Mouse (Mus musculus): ENCODE measurements around the gene Fgf12. TPM values are rescaled to one million over a fixed set of nuclear protein-coding genes. Genes with fewer than 3 reads are reported as not detected.
A peak's percentile ranks its signal among the peaks of the same experiment; 100 is the strongest.

Fgf12 gene
- total and polyA plus RNA-seq, 2 experiments from 2014 or later, result 56.9 to 64.0 TPM

GRCm38 (mm10) chr16:28257904-28258303, 495.0 kb downstream of the Fgf12 start:
- DNase-seq (ENCODE audit: low spot score) (peak; percentile 58), ATAC-seq (ENCODE audit: low FRiP score) (no peak)
- TF ChIP-seq CTCF (IDR thresholded peaks at IDR 0.05), result no peak
- H3K4me3 ChIP-seq (ENCODE audit: low read depth, low read length), result no peak overlapping the region
- H3K36me3 ChIP-seq (ENCODE audit: insufficient read depth, low read length), result no peaks in the 10 kb centered on the region
- no peaks in the 10 kb centered on the region for H3K27me3 ChIP-seq (ENCODE audit: insufficient read depth, low read length)
- H3K4me1 ChIP-seq (ENCODE audit: insufficient read depth, low read length), result 0 out of 2 replicates have a peak, but pooled peaks cover 3% of the 10 kb centered on the region
- H3K9ac ChIP-seq (replicated peaks; ENCODE audit: low read length, poor library complexity, severe bottlenecking), result no peak overlapping the region
- H3K4me2 ChIP-seq (ENCODE audit: low read depth, low read length, poor library complexity, severe bottlenecking), result no peak overlapping the region
- WGBS, result 55% methylated on average over 5 of the region's 5 CpGs
- no peaks in the 10 kb centered on the region for H3K9me3 ChIP-seq (ENCODE audit: low read length)
- no peak overlapping the region for H3K27ac ChIP-seq (ENCODE audit: low read depth, low read length)

- DNase-seq (ENCODE audit: low spot score), result peak; percentile 36
- no peak overlapping the region for H3K9ac ChIP-seq (replicated peaks; ENCODE audit: low read length, poor library complexity, severe bottlenecking)
- no peak overlapping the region for H3K4me2 ChIP-seq (ENCODE audit: low read depth, low read length, poor library complexity, severe bottlenecking)
- no peak for ATAC-seq (ENCODE audit: low FRiP score)
- no peaks in the 10 kb centered on the region for H3K9me3 ChIP-seq (ENCODE audit: low read length)
- WGBS, result 67% methylated on average over 4 of the region's 4 CpGs
- no peaks in the 10 kb centered on the region for H3K36me3 ChIP-seq (ENCODE audit: insufficient read depth, low read length)
- H3K27ac ChIP-seq (ENCODE audit: low read depth, low read length), result no peak overlapping the region
- no peak for TF ChIP-seq CTCF (IDR thresholded peaks at IDR 0.05)
- H3K4me1 ChIP-seq (ENCODE audit: insufficient read depth, low read length), result 0 out of 2 replicates have a peak, but pooled peaks cover 3% of the 10 kb centered on the region
- H3K4me3 ChIP-seq (ENCODE audit: low read depth, low read length), result no peak overlapping the region
- no peaks in the 10 kb centered on the region for H3K27me3 ChIP-seq (ENCODE audit: insufficient read depth, low read length)
Observed at GRCm38 (mm10) chr16:28254303-28254702, 498.6 kb downstream of the Fgf12 start.

- H3K4me2 ChIP-seq (ENCODE audit: low read depth, low read length, poor library complexity, severe bottlenecking), result no peak overlapping the region
- H3K36me3 ChIP-seq (ENCODE audit: insufficient read depth, low read length), result no peaks in the 10 kb centered on the region
- ATAC-seq (ENCODE audit: low FRiP score) (no peak), DNase-seq (ENCODE audit: low spot score) (no peak)
- WGBS, result 27% methylated on average over 3 of the region's 3 CpGs
- H3K9ac ChIP-seq (replicated peaks; ENCODE audit: low read length, poor library complexity, severe bottlenecking), result no peak overlapping the region
- no peaks in the 10 kb centered on the region for H3K4me1 ChIP-seq (ENCODE audit: insufficient read depth, low read length)
- no peaks in the 10 kb centered on the region for H3K9me3 ChIP-seq (ENCODE audit: low read length)
- TF ChIP-seq CTCF (IDR thresholded peaks at IDR 0.05), result no peak
- no peak overlapping the region for H3K27ac ChIP-seq (ENCODE audit: low read depth, low read length)
- H3K4me3 ChIP-seq (ENCODE audit: low read depth, low read length), result no peak overlapping the region
- no peaks in the 10 kb centered on the region for H3K27me3 ChIP-seq (ENCODE audit: insufficient read depth, low read length)
Observed at GRCm38 (mm10) chr16:28251930-28252329, 500.9 kb downstream of the Fgf12 start.

- H3K4me1 ChIP-seq (ENCODE audit: insufficient read depth, low read length), result no peaks in the 10 kb centered on the region
- H3K9me3 ChIP-seq (ENCODE audit: low read length), result no peaks in the 10 kb centered on the region
- H3K27me3 ChIP-seq (ENCODE audit: insufficient read depth, low read length), result no peaks in the 10 kb centered on the region
- no peaks in the 10 kb centered on the region for H3K36me3 ChIP-seq (ENCODE audit: insufficient read depth, low read length)
- no peak overlapping the region for H3K27ac ChIP-seq (ENCODE audit: low read depth, low read length)
- no peak for DNase-seq (ENCODE audit: low spot score)
- no peak for ATAC-seq (ENCODE audit: low FRiP score)
- no peak overlapping the region for H3K9ac ChIP-seq (replicated peaks; ENCODE audit: low read length, poor library complexity, severe bottlenecking)
- no peak for TF ChIP-seq CTCF (IDR thresholded peaks at IDR 0.05)
- H3K4me2 ChIP-seq (ENCODE audit: low read depth, low read length, poor library complexity, severe bottlenecking), result no peak overlapping the region
- 82% methylated on average over 3 of the region's 3 CpGs for WGBS
- H3K4me3 ChIP-seq (ENCODE audit: low read depth, low read length), result no peak overlapping the region
Observed at GRCm38 (mm10) chr16:28242867-28243649, 509.8 kb downstream of the Fgf12 start.

GRCm38 (mm10) chr16:28239382-28239781, 513.5 kb downstream of the Fgf12 start:
- DNase-seq (ENCODE audit: low spot score) (no peak), ATAC-seq (ENCODE audit: low FRiP score) (no peak)
- Histone ChIP-seq H3K4me3 (ENCODE audit: low read depth, low read length) (no peak overlapping the region), H3K9ac (replicated peaks; ENCODE audit: low read length, poor library complexity, severe bottlenecking) (no peak overlapping the region), H3K36me3 (ENCODE audit: insufficient read depth, low read length) (no peaks in the 10 kb centered on the region), H3K9me3 (ENCODE audit: low read length) (no peaks in the 10 kb centered on the region), H3K4me2 (ENCODE audit: low read depth, low read length, poor library complexity, severe bottlenecking) (no peak overlapping the region), H3K27ac (ENCODE audit: low read depth, low read length) (no peak overlapping the region), H3K27me3 (ENCODE audit: insufficient read depth, low read length) (no peaks in the 10 kb centered on the region), H3K4me1 (ENCODE audit: insufficient read depth, low read length) (no peaks in the 10 kb centered on the region)
- no peak for TF ChIP-seq CTCF (IDR thresholded peaks at IDR 0.05)
- 84% methylated on average over 4 of the region's 4 CpGs for WGBS

GRCm38 (mm10) chr16:28238019-28238868, 514.6 kb downstream of the Fgf12 start:
- Histone ChIP-seq H3K4me2 (ENCODE audit: low read depth, low read length, poor library complexity, severe bottlenecking) (no peak overlapping the region), H3K4me3 (ENCODE audit: low read depth, low read length) (no peak overlapping the region), H3K4me1 (ENCODE audit: insufficient read depth, low read length) (no peaks in the 10 kb centered on the region), H3K27ac (ENCODE audit: low read depth, low read length) (no peak overlapping the region), H3K9me3 (ENCODE audit: low read length) (no peaks in the 10 kb centered on the region), H3K36me3 (ENCODE audit: insufficient read depth, low read length) (no peaks in the 10 kb centered on the region), H3K9ac (replicated peaks; ENCODE audit: low read length, poor library complexity, severe bottlenecking) (no peak overlapping the region), H3K27me3 (ENCODE audit: insufficient read depth, low read length) (no peaks in the 10 kb centered on the region)
- DNase-seq (ENCODE audit: low spot score) (peak; percentile 59), ATAC-seq (ENCODE audit: low FRiP score) (no peak)
- TF ChIP-seq CTCF (IDR thresholded peaks at IDR 0.05), result no peak
- 46% methylated on average over 13 of the region's 13 CpGs for WGBS

All from midbrain, postnatal 0 days (tissue).